Mouse (Mus musculus) embryonic facial prominence, embryonic 11.5 days (tissue): Measurements from ENCODE around the gene Celsr1. TPM values are rescaled to one million over a fixed set of nuclear protein-coding genes. Genes with fewer than 3 reads are reported as not detected.
A peak's percentile ranks its signal among the peaks of the same experiment; 100 is the strongest.

ENCODE experiments used
- ATAC-seq: fragments of 200-750 bp; cut with Nextera tagmentation; replicated peaks from 2 replicates; pipeline ENCODE4 v1.8.0; 2017; ENCODE audit warnings: low read depth; ENCODE audit not compliant: insufficient number of reproducible peaks, low FRiP score, low TSS enrichment
- DNase-seq: peaks from one replicate; pipeline ENCODE4 v3.0.0-alpha.2; 2015; ENCODE audit warnings: low spot score
- H3K27ac ChIP-seq: fragments of 300-500 bp; sonication (generic); replicated peaks from 2 replicates; pipeline ENCODE4 v1.5.1; 2014; ENCODE audit warnings: mild to moderate bottlenecking, low read depth, low read length, control low read depth
- H3K27me3 ChIP-seq: fragments of 300-500 bp; sonication (generic); 2 replicates; pipeline ENCODE4 v1.6.1; 2014; ENCODE audit warnings: mild to moderate bottlenecking, low read length, moderate library complexity, mixed read lengths; ENCODE audit not compliant: control insufficient read depth, insufficient read depth
- H3K36me3 ChIP-seq: fragments of 300-500 bp; sonication (generic); replicated peaks from 2 replicates; pipeline ENCODE4 v1.6.1; 2014; ENCODE audit warnings: low read depth, mild to moderate bottlenecking, low read length, moderate library complexity, mixed read lengths; ENCODE audit not compliant: control insufficient read depth, insufficient read depth
- H3K4me1 ChIP-seq: fragments of 300-500 bp; sonication (generic); 2 replicates; pipeline ENCODE4 v1.6.1; 2014; ENCODE audit warnings: low read length, mixed read lengths; ENCODE audit not compliant: control insufficient read depth, insufficient read depth
- H3K4me2 ChIP-seq: fragments of 300-500 bp; sonication (generic); 2 replicates; pipeline ENCODE4 v1.6.1; 2014; ENCODE audit warnings: low read depth, mild to moderate bottlenecking, control low read depth, low read length, moderate library complexity
- H3K4me3 ChIP-seq: fragments of 300-500 bp; sonication (generic); 2 replicates; pipeline ENCODE4 v1.5.1; 2014; ENCODE audit warnings: low read depth, low read length, control low read depth
- H3K9ac ChIP-seq: fragments of 300-500 bp; sonication (generic); replicated peaks from 2 replicates; pipeline ENCODE4 v1.6.1; 2014; ENCODE audit warnings: mild to moderate bottlenecking, control low read depth, low read length
- H3K9me3 ChIP-seq: fragments of 300-500 bp; sonication (generic); replicated peaks from 2 replicates; pipeline ENCODE4 v1.6.1; 2016; ENCODE audit warnings: mild to moderate bottlenecking, low read length, inconsistent platforms, mixed read lengths; ENCODE audit not compliant: control insufficient read depth
- WGBS: fragments of 180-500 bp; shearing (Covaris S2); extraction: QIAGEN DNeasy Blood & Tissue Kit; methylation state at CpG from one replicate; pipeline ENCODE4 v1.1.7; 2014; 5-methylcytosine and 5-hydroxymethylcytosine counted together
- polyA plus RNA-seq: library from polyadenylated mRNA; unstranded; fragments of >200 nt; fragmentation: Nextera tagmentation; extraction: Ambion mirVana; gene quantifications from 2 replicates; pipeline ENCODE4 v1.2.1, GENCODE M21; 2014

Celsr1 gene
- polyA plus RNA-seq, 1 experiment from 2014 or later: 2.0 TPM

GRCm38 (mm10) chr15:85961131-85961530 is 72.4 kb downstream of the Celsr1 start:
- no peaks in the 10 kb centered on the region for H3K27me3 ChIP-seq
- WGBS: 71% methylated on average over 7 of the region's 7 CpGs
- no peaks in the 10 kb centered on the region for H3K9me3 ChIP-seq
- DNase-seq (no peak), ATAC-seq (no peak)
- no peak overlapping the region for H3K27ac ChIP-seq
- no peaks in the 10 kb centered on the region for H3K36me3 ChIP-seq
- H3K4me3 ChIP-seq: no peak overlapping the region
- H3K9ac ChIP-seq: no peak overlapping the region
- H3K4me2 ChIP-seq: no peak overlapping the region
- no peaks in the 10 kb centered on the region for H3K4me1 ChIP-seq

GRCm38 (mm10) chr15:85956202-85956601 is 77.4 kb downstream of the Celsr1 start:
- Histone ChIP-seq H3K4me1 (peaks cover 3% of the 10 kb centered on the region; the same call in 1 of the 2 replicates), H3K9ac (no peak overlapping the region), H3K9me3 (no peaks in the 10 kb centered on the region), H3K36me3 (no peaks in the 10 kb centered on the region), H3K4me3 (no peak overlapping the region), H3K4me2 (no peak overlapping the region), H3K27me3 (no peaks in the 10 kb centered on the region), H3K27ac (no peak overlapping the region)
- DNase-seq (no peak), ATAC-seq (no peak)
- 70% methylated on average over 6 of the region's 6 CpGs for WGBS

GRCm38 (mm10) chr15:85953458-85953857 is 80.1 kb downstream of the Celsr1 start:
- DNase-seq (no peak), ATAC-seq (no peak)
- Histone ChIP-seq H3K4me1 (peaks cover 3% of the 10 kb centered on the region; the same call in 1 of the 2 replicates), H3K36me3 (no peaks in the 10 kb centered on the region), H3K9ac (no peak overlapping the region), H3K4me2 (no peak overlapping the region), H3K4me3 (no peak overlapping the region), H3K27ac (no peak overlapping the region), H3K27me3 (no peaks in the 10 kb centered on the region), H3K9me3 (no peaks in the 10 kb centered on the region)
- 85% methylated on average over 6 of the region's 6 CpGs for WGBS

GRCm38 (mm10) chr15:85949421-85950164 is 84.0 kb downstream of the Celsr1 start:
- Histone ChIP-seq H3K9me3 (no peaks in the 10 kb centered on the region), H3K9ac (no peak overlapping the region), H3K4me1 (no peaks in the 10 kb centered on the region), H3K27ac (no peak overlapping the region; the same call in 1 of the 2 replicates), H3K4me3 (no peak overlapping the region), H3K27me3 (no peaks in the 10 kb centered on the region), H3K4me2 (no peak overlapping the region), H3K36me3 (no peaks in the 10 kb centered on the region)
- WGBS: 68% methylated on average over 16 of the region's 16 CpGs
- DNase-seq (no peak), ATAC-seq (no peak)

DNA sequence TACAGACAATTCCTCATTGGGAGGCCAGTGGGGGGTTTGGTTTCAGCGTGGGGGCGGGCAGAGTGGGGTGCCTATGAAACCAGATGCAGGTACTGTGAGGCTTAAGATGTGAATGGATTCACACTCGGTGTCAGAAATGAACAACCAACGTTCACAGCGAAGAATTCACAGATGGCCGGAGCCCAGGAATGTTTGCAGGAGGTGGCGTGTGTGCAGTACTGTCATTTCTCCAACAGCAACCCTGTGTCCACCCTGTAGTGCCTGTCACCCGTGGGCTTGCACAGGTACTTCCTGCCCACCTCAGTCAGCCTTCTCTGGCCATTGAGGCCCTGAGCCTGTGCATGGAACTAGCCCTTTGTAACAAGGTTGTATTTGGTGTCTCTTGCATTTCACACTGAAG is 85.6 kb downstream of the Celsr1 start:
- H3K27me3 ChIP-seq: no peaks in the 10 kb centered on the region
- H3K9ac ChIP-seq: no peak overlapping the region
- DNase-seq (no peak), ATAC-seq (peak; percentile 26; the same call in 1 of the 2 replicates)
- no peak overlapping the region for H3K4me3 ChIP-seq
- H3K27ac ChIP-seq: no peak overlapping the region
- no peaks in the 10 kb centered on the region for H3K9me3 ChIP-seq
- no peaks in the 10 kb centered on the region for H3K4me1 ChIP-seq
- H3K36me3 ChIP-seq: no peaks in the 10 kb centered on the region
- 65% methylated on average over 8 of the region's 8 CpGs for WGBS
- H3K4me2 ChIP-seq: no peak overlapping the region

- DNase-seq (peak; percentile 42), ATAC-seq (peak; percentile 80)
- no peak overlapping the region for H3K4me2 ChIP-seq
- H3K36me3 ChIP-seq: no peaks in the 10 kb centered on the region
- 47% methylated on average over 9 of the region's 9 CpGs for WGBS
- H3K4me1 ChIP-seq: no peaks in the 10 kb centered on the region
- no peak overlapping the region for H3K27ac ChIP-seq
- H3K9me3 ChIP-seq: no peaks in the 10 kb centered on the region
- H3K9ac ChIP-seq: no peak overlapping the region
- H3K4me3 ChIP-seq: no peak overlapping the region
- no peaks in the 10 kb centered on the region for H3K27me3 ChIP-seq
Measured at GRCm38 (mm10) chr15:85947541-85947940, 86.0 kb downstream of the Celsr1 start.

- WGBS: 13% methylated on average over 5 of the region's 5 CpGs
- Histone ChIP-seq H3K9me3 (no peaks in the 10 kb centered on the region), H3K4me1 (0 out of 2 replicates have a peak, but pooled peaks cover 4% of the 10 kb centered on the region), H3K9ac (no peak overlapping the region), H3K4me2 (no peak overlapping the region), H3K27ac (no peak overlapping the region), H3K36me3 (no peaks in the 10 kb centered on the region), H3K27me3 (no peaks in the 10 kb centered on the region), H3K4me3 (no peak overlapping the region)
- DNase-seq: peak; percentile 63
- peak; percentile 73; the same call in 1 of the 2 replicates for ATAC-seq
Measured at GRCm38 (mm10) chr15:85935627-85936049, 97.9 kb downstream of the Celsr1 start.

DNA sequence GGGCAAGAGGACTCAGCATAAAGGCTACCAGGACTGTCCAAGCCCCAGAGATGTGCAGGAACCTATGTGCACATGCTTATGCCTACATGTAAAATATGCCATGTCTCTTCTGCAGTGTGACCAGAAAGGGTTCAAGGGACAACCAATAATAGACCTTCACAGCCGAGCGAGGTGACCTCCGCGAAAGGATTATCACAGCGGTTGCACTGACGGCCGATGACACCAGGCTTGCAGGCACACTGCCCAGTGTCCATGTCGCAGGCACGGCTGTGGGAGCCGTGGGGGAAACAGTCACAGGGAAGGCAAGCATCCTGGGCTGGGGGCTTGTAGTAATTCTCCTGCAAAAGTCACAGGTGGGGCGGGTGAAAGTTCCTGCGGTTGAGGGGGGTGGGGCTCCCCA is 105.4 kb downstream of the Celsr1 start:
- DNase-seq (no peak), ATAC-seq (no peak)
- Histone ChIP-seq H3K4me1 (no peaks in the 10 kb centered on the region), H3K9me3 (no peaks in the 10 kb centered on the region), H3K9ac (no peak overlapping the region), H3K4me2 (no peak overlapping the region), H3K36me3 (no peaks in the 10 kb centered on the region), H3K4me3 (no peak overlapping the region), H3K27me3 (no peaks in the 10 kb centered on the region), H3K27ac (no peak overlapping the region)
- WGBS: 84% methylated on average over 12 of the region's 12 CpGs
